9 mouse cellular contexts compared by ENCODE assay signal in the genomic region with DNA sequence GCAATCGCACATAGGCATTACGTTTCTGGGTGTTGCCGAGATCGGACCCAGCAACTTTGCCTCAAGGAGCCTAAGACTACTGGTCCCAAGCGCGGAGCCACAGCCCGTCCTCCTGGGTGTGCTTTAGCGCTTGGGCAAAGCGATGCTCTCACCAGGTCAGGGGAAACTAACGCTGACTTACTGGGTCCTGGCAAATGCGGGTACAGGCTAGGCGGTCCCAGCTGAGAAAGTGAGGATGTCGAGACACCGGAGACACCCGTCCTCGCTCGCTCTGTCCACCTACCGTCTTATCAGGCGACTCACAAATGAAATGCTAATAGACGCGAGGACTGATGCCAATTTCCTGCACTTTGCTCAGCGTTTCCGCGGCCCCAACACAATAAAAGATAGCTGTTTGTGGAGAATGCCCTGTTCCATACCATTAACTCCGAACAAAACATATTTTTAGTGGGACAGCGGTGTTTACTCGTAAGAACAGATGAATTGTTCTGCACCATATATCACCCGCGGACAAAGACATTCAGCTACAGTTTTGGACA.
DNase-seq lines count a peak whose midpoint lies in the region; ATAC-seq and TF ChIP-seq lines count a peak whose summit lies in the region.
"Had no signal": no experiment of that assay in that cellular context is flagged by ENCODE, and none has a peak within 500 bp of the region (broad histone marks: within the 10 kb centered on the region; RNA-seq: fewer than 3 reads in every experiment).

No protein-coding gene starts in this region.

- peak; percentile 55 for ATAC-seq in hindbrain, embryonic 12.5 days (ENCODE audit: low FRiP score)
- ATAC-seq in limb, embryonic 15.5 days (ENCODE audit: insufficient number of reproducible peaks, low FRiP score, low TSS enrichment, low read depth), result no peak
- peak; percentile 73 for ATAC-seq in neural tube, embryonic 14.5 days (ENCODE audit: low read depth)

- no peaks in the 10 kb centered on the region for H3K36me3 ChIP-seq in ES-Bruce4 (ENCODE audit: control insufficient read depth, insufficient read depth, low read length, poor library complexity, severe bottlenecking)
- no peaks in the 10 kb centered on the region for H3K36me3 ChIP-seq in hindbrain, embryonic 12.5 days
- no peaks in the 10 kb centered on the region for H3K36me3 ChIP-seq in limb, embryonic 15.5 days
- H3K36me3 ChIP-seq in neural tube, embryonic 14.5 days (ENCODE audit: control insufficient read depth, insufficient read depth, low read length), result no peaks in the 10 kb centered on the region

- H3K9me3 ChIP-seq in ES-Bruce4 (replicated peaks; ENCODE audit: control insufficient read depth, insufficient read depth, low read length, poor library complexity, severe bottlenecking), result no peaks in the 10 kb centered on the region
- no peaks in the 10 kb centered on the region for H3K9me3 ChIP-seq in hindbrain, embryonic 12.5 days (replicated peaks)
- no peaks in the 10 kb centered on the region for H3K9me3 ChIP-seq in limb, embryonic 15.5 days
- H3K9me3 ChIP-seq in neural tube, embryonic 14.5 days (ENCODE audit: control insufficient read depth, low read length), result no peaks in the 10 kb centered on the region

- TF ChIP-seq EP300 in ES-Bruce4 (IDR thresholded peaks at IDR 0.05; ENCODE audit: insufficient read depth, low read depth, low read length), result no peak

- TF ChIP-seq CTCF in ES-Bruce4 (IDR thresholded peaks at IDR 0.05; ENCODE audit: low read depth, low read length), result no peak
- no peak for TF ChIP-seq CTCF in cortical plate, adult 2 months (IDR thresholded peaks at IDR 0.05; ENCODE audit: extremely low read depth, insufficient read depth, low read length)

- H3K4me1 ChIP-seq in ES-Bruce4 (ENCODE audit: control insufficient read depth, insufficient read depth, low read length), result no peaks in the 10 kb centered on the region
- H3K4me1 ChIP-seq in cortical plate, adult 2 months (ENCODE audit: control insufficient read depth, insufficient read depth, low read length), result no peaks in the 10 kb centered on the region
- 0 out of 2 replicates have a peak, but pooled peaks cover under 1% of the 10 kb centered on the region for H3K4me1 ChIP-seq in hindbrain, embryonic 12.5 days
- H3K4me1 ChIP-seq in limb, embryonic 15.5 days, result peaks cover 6% of the 10 kb centered on the region; the same call in 1 of the 2 replicates
- H3K4me1 ChIP-seq in neural tube, embryonic 14.5 days (ENCODE audit: control insufficient read depth, insufficient read depth, low read length), result peaks cover 14% of the 10 kb centered on the region; the same call in 1 of the 2 replicates

- TF ChIP-seq POLR2A in ES-Bruce4 (IDR thresholded peaks at IDR 0.05; ENCODE audit: insufficient read depth, low read length), result no peak
- TF ChIP-seq POLR2A in cortical plate, adult 2 months (IDR thresholded peaks at IDR 0.05; ENCODE audit: extremely low read depth, insufficient read depth, low read length), result no peak

- no peaks in the 10 kb centered on the region for H3K27me3 ChIP-seq in ES-Bruce4 (ENCODE audit: control insufficient read depth, insufficient read depth, low read length, poor library complexity, severe bottlenecking)
- H3K27me3 ChIP-seq in hindbrain, embryonic 12.5 days, result peaks cover 5% of the 10 kb centered on the region; the same call in 1 of the 2 replicates
- peaks cover 28% of the 10 kb centered on the region for H3K27me3 ChIP-seq in limb, embryonic 15.5 days
- no peaks in the 10 kb centered on the region for H3K27me3 ChIP-seq in neural tube, embryonic 14.5 days (ENCODE audit: control insufficient read depth, insufficient read depth, low read length)
- H3K27me3 ChIP-seq: CH12.LX had no signal

- H3K4me3 ChIP-seq in ES-Bruce4 (ENCODE audit: low read depth, low read length), result peak overlapping the region; percentile 33
- H3K4me3 ChIP-seq in cortical plate, adult 2 months (ENCODE audit: insufficient read depth, low read length), result peak overlapping the region; percentile 42
- peak overlapping the region; percentile 61 for H3K4me3 ChIP-seq in hindbrain, embryonic 12.5 days
- H3K4me3 ChIP-seq in limb, embryonic 15.5 days, result peak overlapping the region; percentile 42
- H3K4me3 ChIP-seq in neural tube, embryonic 14.5 days (ENCODE audit: low read depth, low read length), result peak overlapping the region; percentile 70

- intact Hi-C loops in gastrocnemius, postnatal 14 days (cut with DNase I; ENCODE audit: low total_unique reads), result no loop called here

- no peak overlapping the region for H3K27ac ChIP-seq in ES-Bruce4 (ENCODE audit: insufficient read depth, low read length)
- peak overlapping the region; percentile 3 for H3K27ac ChIP-seq in cortical plate, adult 2 months (ENCODE audit: insufficient read depth, low read length)
- peak overlapping the region; percentile 96 for H3K27ac ChIP-seq in hindbrain, embryonic 12.5 days
- H3K27ac ChIP-seq in limb, embryonic 15.5 days, result no peak overlapping the region
- H3K27ac ChIP-seq in neural tube, embryonic 14.5 days (ENCODE audit: low read depth, low read length), result peak overlapping the region; percentile 85

- DNase-seq in gastrocnemius, postnatal 10 days, result peak; percentile 5
- DNase-seq in gastrocnemius, postnatal 14 days, result no peak
- no peak for DNase-seq in spleen, postnatal 10 days (ENCODE audit: low spot score in 2 of 2)

- peak overlapping the region; percentile 60 for H3K4me2 ChIP-seq in hindbrain, embryonic 12.5 days (replicated peaks)
- H3K4me2 ChIP-seq in limb, embryonic 15.5 days, result peak overlapping the region; percentile 68
- H3K4me2 ChIP-seq in neural tube, embryonic 14.5 days (ENCODE audit: low read depth, low read length), result peak overlapping the region; percentile 55

- 1% methylated on average over 29 of the region's 29 CpGs for WGBS in hindbrain, embryonic 12.5 days
- 1% methylated on average over 29 of the region's 29 CpGs for WGBS in limb, embryonic 15.5 days
- under 1% methylated on average over 29 of the region's 29 CpGs for WGBS in neural tube, embryonic 14.5 days

- H3K9ac ChIP-seq in ES-Bruce4 (ENCODE audit: low read depth, poor library complexity, severe bottlenecking), result no peak overlapping the region
- H3K9ac ChIP-seq in hindbrain, embryonic 12.5 days, result peak overlapping the region; percentile 82
- 0 out of 2 replicates have a peak overlapping the region, but pooled peaks have one; percentile 28 for H3K9ac ChIP-seq in limb, embryonic 15.5 days
- peak overlapping the region; percentile 94 for H3K9ac ChIP-seq in neural tube, embryonic 14.5 days (replicated peaks; ENCODE audit: low read depth, low read length)

Comparison
In these comparisons a context has a peak if more than half of its experiments do, and no peak if none do; other contexts are left out.
1. H3K27ac ChIP-seq: peak in cortical plate, adult 2 months (single experiment), hindbrain, embryonic 12.5 days (single experiment) and neural tube, embryonic 14.5 days (single experiment); none in ES-Bruce4 (single experiment) and limb, embryonic 15.5 days (single experiment).
2. Peak in every context shown above with its lines, with median percentiles within 50 percentile points of each other: H3K4me3 ChIP-seq and H3K4me2 ChIP-seq.